Mouse (Mus musculus) midbrain, embryonic 14.5 days (tissue): ENCODE measurements around the gene Btbd2. TPM values are rescaled to one million over a fixed set of nuclear protein-coding genes. Genes with fewer than 3 reads are reported as not detected.

Experiments used
- ATAC-seq: fragments of 200-750 bp; cut with Nextera tagmentation; 2 replicates; pipeline ENCODE4 v1.8.0; 2017; ENCODE audit warnings: moderate number of reproducible peaks, moderate library complexity; ENCODE audit not compliant: low FRiP score, low TSS enrichment
- DNase-seq: peaks from one replicate; pipeline ENCODE4 v3.0.0-alpha.2; 2015
- H3K27ac ChIP-seq: fragments of 300-500 bp; sonication (generic); replicated peaks from 2 replicates; pipeline ENCODE4 v1.5.1; 2014; ENCODE audit warnings: mild to moderate bottlenecking, low read depth, low read length, moderate library complexity
- H3K27me3 ChIP-seq: fragments of 300-500 bp; sonication (generic); 2 replicates; pipeline ENCODE4 v1.6.1; 2014; ENCODE audit warnings: low read length, control low read depth, mixed read lengths; ENCODE audit not compliant: control insufficient read depth, insufficient read depth
- H3K36me3 ChIP-seq: fragments of 300-500 bp; sonication (generic); 2 replicates; pipeline ENCODE4 v1.6.1; 2014; ENCODE audit warnings: low read length, control low read depth; ENCODE audit not compliant: control insufficient read depth, insufficient read depth
- H3K4me1 ChIP-seq: fragments of 300-500 bp; sonication (generic); 2 replicates; pipeline ENCODE4 v1.6.1; 2014; ENCODE audit warnings: mild to moderate bottlenecking, antibody characterized with exemption, low read length, control low read depth; ENCODE audit not compliant: control insufficient read depth, insufficient read depth
- H3K4me2 ChIP-seq: fragments of 300-500 bp; sonication (generic); 2 replicates; pipeline ENCODE4 v1.6.1; 2014; ENCODE audit warnings: mild to moderate bottlenecking, low read length, moderate library complexity
- H3K4me3 ChIP-seq: fragments of 300-500 bp; sonication (generic); replicated peaks from 2 replicates; pipeline ENCODE4 v1.5.1; 2014; ENCODE audit warnings: low read depth, low read length
- H3K9ac ChIP-seq: fragments of 300-500 bp; sonication (generic); replicated peaks from 2 replicates; pipeline ENCODE4 v1.6.1; 2014; ENCODE audit warnings: mild to moderate bottlenecking, low read length, moderate library complexity
- H3K9me3 ChIP-seq: fragments of 300-500 bp; sonication (generic); 2 replicates; pipeline ENCODE4 v1.6.1; 2016; ENCODE audit warnings: low read length, control low read depth, mixed read lengths; ENCODE audit not compliant: control insufficient read depth
- WGBS: fragments of 180-500 bp; shearing (Covaris S2); extraction: QIAGEN DNeasy Blood & Tissue Kit; methylation state at CpG from one replicate; pipeline ENCODE4 v1.1.7; 2014; 5-methylcytosine and 5-hydroxymethylcytosine counted together
- polyA plus RNA-seq: library from polyadenylated mRNA; unstranded; fragments of >200 nt; fragmentation: Nextera tagmentation; extraction: Ambion mirVana; gene quantifications from 2 replicates; pipeline ENCODE4 v1.2.1, GENCODE M21; 2014

The Btbd2 gene
- polyA plus RNA-seq, 1 experiment from 2014 or later: 80.1 TPM

DNA sequence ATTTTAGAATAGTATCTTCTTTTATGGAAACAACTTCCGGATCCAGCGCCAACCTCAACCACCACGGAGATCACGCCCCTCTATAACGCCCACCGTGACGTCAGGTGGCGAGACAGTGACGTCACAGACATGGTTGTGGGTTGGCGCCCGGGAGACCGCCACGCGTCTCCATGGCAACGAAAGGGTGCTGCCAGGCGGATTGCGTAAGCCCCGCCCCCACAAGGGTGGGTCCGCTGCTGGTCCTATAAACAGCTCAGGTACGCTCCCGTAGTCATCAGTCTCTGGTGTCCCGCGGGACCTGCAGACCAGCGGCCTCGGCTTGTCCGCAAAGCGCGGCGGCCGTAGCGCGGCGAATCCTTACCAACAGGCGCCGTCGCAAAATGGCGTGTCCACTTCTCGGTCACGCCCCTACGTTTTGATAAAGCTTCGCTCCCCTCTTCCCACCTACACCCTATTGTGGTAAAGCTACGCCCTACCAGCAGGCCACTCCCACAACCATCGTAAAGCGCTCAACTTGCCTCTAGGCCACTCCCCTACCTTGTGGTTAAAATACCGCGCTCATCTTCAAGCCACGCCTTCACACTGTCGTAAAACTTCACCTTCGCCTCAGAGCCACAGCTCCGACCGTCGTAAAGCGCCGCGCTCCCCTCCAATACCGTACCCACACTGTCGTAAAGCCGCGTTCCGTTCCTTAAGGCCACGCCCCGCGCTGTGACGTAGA lies 34.8 kb downstream of the Btbd2 start:
- Histone ChIP-seq H3K9ac (peak overlapping the region; percentile 86; the same call in 1 of the 2 replicates), H3K4me2 (peak overlapping the region; percentile 98), H3K27me3 (no peaks in the 10 kb centered on the region), H3K9me3 (no peaks in the 10 kb centered on the region), H3K4me1 (peaks cover 22% of the 10 kb centered on the region), H3K27ac (peak overlapping the region; percentile 97), H3K4me3 (peak overlapping the region; percentile 78), H3K36me3 (no peaks in the 10 kb centered on the region)
- ATAC-seq: peak; percentile 96
- DNase-seq: peak; percentile 100
- WGBS: under 1% methylated on average over 64 of the region's 64 CpGs

GRCm38 (mm10) chr10:80621690-80621939 lies 35.3 kb downstream of the Btbd2 start:
- H3K36me3 ChIP-seq: no peaks in the 10 kb centered on the region
- no peak for ATAC-seq
- H3K27me3 ChIP-seq: no peaks in the 10 kb centered on the region
- 3% methylated on average over 9 of the region's 9 CpGs for WGBS
- peak overlapping the region; percentile 78 for H3K4me3 ChIP-seq
- DNase-seq: no peak
- peak overlapping the region; percentile 66 for H3K4me2 ChIP-seq
- H3K4me1 ChIP-seq: peaks cover 22% of the 10 kb centered on the region
- H3K9ac ChIP-seq: peak overlapping the region; percentile 52
- peak overlapping the region; percentile 97 for H3K27ac ChIP-seq
- H3K9me3 ChIP-seq: no peaks in the 10 kb centered on the region

DNA sequence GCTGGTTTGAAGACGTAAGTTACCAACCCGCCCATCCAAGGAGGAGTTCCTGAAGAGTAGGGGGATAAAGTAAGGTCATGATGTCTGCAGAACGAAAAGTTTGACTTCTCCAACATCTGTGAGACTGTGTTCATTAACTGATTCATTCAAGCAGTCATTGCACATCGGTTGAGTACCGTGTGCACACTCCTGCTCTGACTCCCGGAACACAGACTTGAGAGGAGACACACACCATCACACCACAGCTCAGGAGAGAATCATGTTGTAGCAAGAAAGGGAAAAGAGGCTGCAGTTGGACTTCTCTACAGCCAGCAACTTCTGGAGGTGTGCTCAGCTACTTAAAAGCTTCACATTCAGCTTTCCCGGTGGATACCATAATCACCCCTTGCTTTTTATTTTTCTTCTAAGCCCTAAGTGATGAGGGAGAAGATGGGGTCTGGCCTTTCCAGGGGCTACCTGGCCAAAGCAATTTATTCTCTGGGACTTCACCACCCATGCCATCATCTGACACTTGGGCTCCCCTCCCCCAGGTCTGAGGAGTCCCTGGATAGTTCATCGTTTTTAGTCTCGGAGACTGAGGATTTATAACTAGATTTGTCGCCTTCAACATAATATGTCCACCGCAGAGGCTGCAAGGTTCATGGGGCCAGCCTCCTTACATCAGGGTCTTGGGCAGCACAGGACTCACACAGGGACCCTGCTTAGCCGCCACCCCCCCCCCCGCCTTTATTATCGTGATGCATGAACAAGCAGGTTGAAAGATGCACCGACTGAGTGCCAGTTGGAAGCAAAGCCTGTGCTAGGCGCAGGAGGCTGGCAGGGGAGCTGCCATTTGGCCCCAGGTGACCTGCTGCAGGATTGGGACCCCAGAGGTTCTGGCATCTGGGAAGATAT lies 35.8 kb downstream of the Btbd2 start:
- peak overlapping the region; percentile 97 for H3K27ac ChIP-seq
- 52% methylated on average over 16 of the region's 16 CpGs for WGBS
- DNase-seq (no peak), ATAC-seq (no peak)
- peak overlapping the region; percentile 66 for H3K4me2 ChIP-seq
- peak overlapping the region; percentile 52 for H3K9ac ChIP-seq
- H3K27me3 ChIP-seq: no peaks in the 10 kb centered on the region
- H3K4me1 ChIP-seq: peaks cover 22% of the 10 kb centered on the region
- H3K36me3 ChIP-seq: peaks cover 1% of the 10 kb centered on the region
- peak overlapping the region; percentile 78 for H3K4me3 ChIP-seq
- no peaks in the 10 kb centered on the region for H3K9me3 ChIP-seq

GRCm38 (mm10) chr10:80620365-80620764 lies 36.5 kb downstream of the Btbd2 start:
- Histone ChIP-seq H3K27me3 (no peaks in the 10 kb centered on the region), H3K36me3 (peaks cover 8% of the 10 kb centered on the region), H3K27ac (no peak overlapping the region), H3K4me2 (no peak overlapping the region), H3K9me3 (no peaks in the 10 kb centered on the region), H3K4me1 (peaks cover 22% of the 10 kb centered on the region), H3K9ac (no peak overlapping the region), H3K4me3 (no peak overlapping the region)
- DNase-seq: no peak
- 85% methylated on average over 9 of the region's 9 CpGs for WGBS
- ATAC-seq: no peak

GRCm38 (mm10) chr10:80619465-80620244 lies 37.2 kb downstream of the Btbd2 start:
- no peak overlapping the region for H3K9ac ChIP-seq
- no peak for DNase-seq
- 36% methylated on average over 8 of the region's 8 CpGs for WGBS
- H3K4me2 ChIP-seq: no peak overlapping the region
- H3K27me3 ChIP-seq: no peaks in the 10 kb centered on the region
- peaks cover 21% of the 10 kb centered on the region for H3K4me1 ChIP-seq
- H3K36me3 ChIP-seq: peaks cover 15% of the 10 kb centered on the region
- no peak overlapping the region for H3K27ac ChIP-seq
- H3K9me3 ChIP-seq: no peaks in the 10 kb centered on the region
- no peak overlapping the region for H3K4me3 ChIP-seq
- no peak for ATAC-seq

DNA sequence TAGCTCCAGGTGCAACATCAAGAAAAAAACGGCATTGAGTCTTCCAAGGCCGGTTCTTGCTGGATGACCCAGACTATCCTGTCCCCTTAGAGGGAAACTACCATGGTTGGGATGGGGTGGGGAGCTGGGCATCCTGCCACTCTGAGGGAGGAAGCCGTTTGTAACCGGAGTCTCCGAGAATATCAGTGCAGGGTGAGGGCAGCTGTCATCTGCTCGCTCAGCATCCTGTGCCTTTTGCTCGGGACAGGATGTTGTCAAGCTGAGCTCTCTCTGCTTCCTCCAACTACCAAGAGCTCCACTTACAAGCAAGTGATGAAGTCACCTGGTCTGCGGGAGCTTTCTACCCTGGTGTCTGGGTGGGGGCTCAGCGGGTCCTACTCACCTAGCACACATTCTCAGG lies 38.7 kb downstream of the Btbd2 start:
- no peak for ATAC-seq
- Histone ChIP-seq H3K9ac (no peak overlapping the region), H3K4me2 (no peak overlapping the region), H3K4me1 (peaks cover 6% of the 10 kb centered on the region), H3K4me3 (no peak overlapping the region), H3K27ac (no peak overlapping the region), H3K36me3 (peaks cover 26% of the 10 kb centered on the region), H3K27me3 (no peaks in the 10 kb centered on the region), H3K9me3 (no peaks in the 10 kb centered on the region)
- no peak for DNase-seq
- WGBS: 85% methylated on average over 9 of the region's 9 CpGs

DNA sequence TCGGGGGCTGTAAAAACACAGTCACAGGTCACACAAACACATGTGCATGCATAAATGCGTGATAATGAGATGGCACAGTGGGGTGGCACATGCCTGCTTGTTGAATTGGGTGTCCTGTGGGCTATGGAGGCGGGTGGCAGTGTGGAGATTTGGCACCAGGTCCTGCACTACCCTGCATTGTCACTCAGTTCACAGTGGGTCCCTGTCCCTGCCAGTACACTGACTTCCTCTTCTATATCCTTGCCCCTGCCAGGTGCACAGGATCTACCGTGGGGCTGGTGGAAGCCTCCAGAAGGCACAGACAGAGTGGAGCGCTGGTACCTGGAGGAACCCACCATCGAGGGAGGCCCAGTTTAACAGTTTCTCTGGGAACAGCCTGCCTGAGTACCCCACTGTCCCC lies 42.5 kb downstream of the Btbd2 start:
- Histone ChIP-seq H3K9me3 (no peaks in the 10 kb centered on the region), H3K4me3 (no peak overlapping the region), H3K27ac (no peak overlapping the region), H3K36me3 (peaks cover 48% of the 10 kb centered on the region), H3K27me3 (no peaks in the 10 kb centered on the region), H3K9ac (no peak overlapping the region), H3K4me2 (no peak overlapping the region), H3K4me1 (no peaks in the 10 kb centered on the region)
- DNase-seq (no peak), ATAC-seq (no peak)
- WGBS: 92% methylated on average over 6 of the region's 6 CpGs

DNA sequence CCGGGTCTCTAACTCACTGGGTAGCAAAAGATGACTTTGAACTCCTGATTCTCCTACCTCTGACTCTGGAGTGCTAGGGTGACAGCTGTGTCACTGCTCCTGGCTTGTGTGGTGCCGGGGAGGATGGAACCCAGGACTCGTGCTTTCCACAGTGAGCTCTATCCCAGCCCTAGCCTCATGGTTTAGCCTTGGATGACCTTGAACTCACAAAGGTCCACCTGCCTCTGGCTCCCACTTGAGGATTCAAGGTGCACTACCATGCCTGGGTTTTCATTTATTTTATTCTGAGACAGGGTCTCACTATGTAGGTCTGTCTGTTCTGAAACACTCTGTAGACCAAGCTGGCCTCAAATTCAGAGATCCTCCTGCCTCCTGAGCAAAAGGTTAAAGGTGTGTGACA lies 43.0 kb downstream of the Btbd2 start:
- Histone ChIP-seq H3K4me3 (no peak overlapping the region), H3K9me3 (no peaks in the 10 kb centered on the region)
- no peak for ATAC-seq

More for the DNA sequence above, 43.0 kb downstream of the Btbd2 start:
- Histone ChIP-seq H3K27ac (no peak overlapping the region), H3K36me3 (peaks cover 53% of the 10 kb centered on the region), H3K4me2 (no peak overlapping the region), H3K27me3 (no peaks in the 10 kb centered on the region), H3K4me1 (no peaks in the 10 kb centered on the region), H3K9ac (no peak overlapping the region)
- DNase-seq: no peak
- WGBS: 97% methylated on average over 3 of the region's 3 CpGs
